Mouse (Mus musculus): ENCODE data around the gene 2700049A03Rik.
"Not testable (repeated sequence)": the region's sequence is repeated elsewhere in the genome, so short reads cannot be mapped to it uniquely, and the experiment has no call there.

The 2700049A03Rik gene

DNA sequence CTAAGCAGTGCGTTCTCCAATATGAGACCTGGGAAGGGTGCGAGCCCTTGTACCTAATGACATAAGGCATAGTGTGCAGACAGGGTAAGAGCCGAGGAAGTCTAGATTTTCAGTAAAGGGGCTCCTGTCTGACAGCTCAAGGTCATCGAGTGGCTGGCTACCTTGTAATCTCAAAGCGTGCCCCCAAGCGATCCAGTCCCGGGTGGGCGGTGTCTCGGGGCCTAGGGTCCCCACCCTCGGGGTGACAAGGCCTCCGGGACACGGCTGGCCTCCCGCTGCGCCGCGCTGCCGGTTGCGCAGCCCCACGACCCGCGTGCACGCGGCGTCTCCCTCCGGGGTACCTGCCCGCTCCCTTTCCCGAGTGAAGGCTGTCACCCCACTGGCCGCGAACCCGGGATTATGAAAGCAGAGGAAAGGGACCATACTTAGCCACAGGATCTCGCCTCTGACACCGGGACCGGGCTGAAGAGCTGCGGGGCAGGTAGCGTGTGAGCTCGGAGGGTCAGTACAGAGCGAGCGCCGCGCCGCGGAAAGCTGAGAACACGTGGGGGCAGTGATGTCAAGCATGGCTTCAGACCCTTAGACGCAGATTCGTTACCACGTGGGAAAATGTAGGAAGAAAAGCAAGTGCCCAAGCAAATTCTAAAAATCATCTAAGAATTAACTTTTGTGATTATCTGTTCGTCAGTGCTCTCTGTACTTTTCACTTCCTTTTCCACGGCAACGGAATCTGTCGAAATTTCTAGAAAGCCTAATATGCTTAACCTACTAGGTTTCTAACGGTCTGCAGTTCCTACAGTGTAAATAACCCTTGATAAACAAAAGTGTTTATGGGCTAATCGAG, at the start of gene 2700049A03Rik, which contains the start of gene Timm9:
Gene 2700049A03Rik (plus strand): TSS at position 719 of the 844 bp plus-strand sequence.
Gene Timm9 (minus strand): TSS at position 555 of the 844 bp plus-strand sequence.
- DNase-seq, result peak; percentile 78 to 89

- not testable (repeated sequence) for DNase-seq
Measured at GRCm38 (mm10) chr12:71104275-71104674, 32.4 kb upstream of the 2700049A03Rik start.

- no peak for DNase-seq
Measured at GRCm38 (mm10) chr12:71107216-71107771, 29.4 kb upstream of the 2700049A03Rik start.

GRCm38 (mm10) chr12:71111331-71111730, 25.3 kb upstream of the 2700049A03Rik start, which contains the start of gene Tomm20l:
Tomm20l (plus strand) TSS chr12:71111428.
- DNase-seq, result peak; percentile 74 to 89

DNA sequence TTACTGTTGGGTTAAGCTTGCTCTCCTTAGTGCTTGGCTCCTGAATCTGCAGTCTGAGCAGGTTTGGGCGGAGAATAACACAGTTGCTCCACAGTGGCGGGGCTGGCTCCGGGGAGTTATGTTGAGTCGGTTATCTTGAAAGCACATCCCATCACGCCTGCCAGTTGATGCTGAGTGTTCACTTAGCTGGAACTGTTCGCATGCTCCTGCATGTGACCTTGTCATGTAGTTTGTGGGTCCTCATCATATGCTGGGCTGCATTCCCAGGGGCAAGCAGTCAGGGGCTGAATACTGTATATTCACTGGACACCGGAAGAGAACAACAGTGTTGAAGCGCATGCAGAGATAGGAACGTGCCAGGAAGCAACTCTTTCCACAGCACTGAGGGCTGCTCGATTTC, 23.6 kb upstream of the 2700049A03Rik start:
- no peak for DNase-seq

GRCm38 (mm10) chr12:71113675-71114288, 22.9 kb upstream of the 2700049A03Rik start:
- peak; percentile 79 to 85 for DNase-seq

- no peak for DNase-seq
Measured at GRCm38 (mm10) chr12:71116411-71116810, 20.2 kb upstream of the 2700049A03Rik start.

- no peak for DNase-seq
Measured at GRCm38 (mm10) chr12:71122731-71123130, 13.9 kb upstream of the 2700049A03Rik start.

- DNase-seq, result no peak
Measured at GRCm38 (mm10) chr12:71123286-71123685, 13.4 kb upstream of the 2700049A03Rik start.

- DNase-seq, result peak in 1 of 2 experiments; percentile 20
Measured at GRCm38 (mm10) chr12:71135581-71135980, 1.1 kb upstream of the 2700049A03Rik start.

GRCm38 (mm10) chr12:71136974-71137491, 385 bp downstream of the 2700049A03Rik start:
- DNase-seq, result peak; percentile 88 to 92

GRCm38 (mm10) chr12:71137686-71138085, 1.0 kb downstream of the 2700049A03Rik start:
- DNase-seq, result no peak

GRCm38 (mm10) chr12:71139258-71139828, 2.7 kb downstream of the 2700049A03Rik start:
- peak in 1 of 2 experiments; percentile 24 for DNase-seq

DNA sequence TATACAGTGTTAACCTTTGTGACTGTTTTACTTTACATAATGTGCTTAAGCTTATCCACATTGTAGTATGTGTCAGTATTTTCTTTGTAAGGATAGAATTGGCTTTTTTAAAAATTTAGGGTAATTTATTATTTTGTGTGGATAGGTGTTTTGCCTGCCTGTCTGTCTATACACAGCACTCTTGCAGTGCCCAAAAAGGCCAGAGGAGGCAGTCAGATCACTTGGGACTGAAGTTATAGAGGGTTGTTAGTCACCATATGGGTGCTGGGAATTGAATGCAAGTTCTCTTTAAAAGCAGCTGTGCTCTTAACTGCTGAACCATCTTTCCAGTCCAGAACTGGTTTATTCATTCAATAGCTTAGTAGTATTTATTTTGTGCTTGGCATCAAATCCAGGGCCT, 4.5 kb downstream of the 2700049A03Rik start:
- no peak for DNase-seq

DNA sequence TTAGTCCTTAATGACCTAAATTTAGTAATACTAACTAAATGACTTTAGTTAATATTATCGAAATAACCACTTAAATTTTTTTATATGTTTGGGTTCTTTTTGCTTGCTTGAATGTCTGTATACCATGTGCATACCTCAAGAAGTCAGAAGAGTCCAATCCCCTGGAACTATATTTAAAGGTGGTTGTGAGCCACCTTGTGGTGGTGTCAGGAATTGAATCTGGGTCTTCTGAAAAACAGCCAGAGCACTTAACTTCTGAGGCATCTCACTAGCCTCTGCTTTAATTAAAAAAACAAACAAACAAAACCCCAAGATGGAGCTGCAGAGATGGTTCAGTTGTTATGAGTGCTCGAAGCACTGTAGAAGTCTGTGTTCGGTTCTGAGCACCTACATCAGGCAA, 11.0 kb downstream of the 2700049A03Rik start:
- DNase-seq, result peak in 1 of 2 experiments; percentile 73

DNA sequence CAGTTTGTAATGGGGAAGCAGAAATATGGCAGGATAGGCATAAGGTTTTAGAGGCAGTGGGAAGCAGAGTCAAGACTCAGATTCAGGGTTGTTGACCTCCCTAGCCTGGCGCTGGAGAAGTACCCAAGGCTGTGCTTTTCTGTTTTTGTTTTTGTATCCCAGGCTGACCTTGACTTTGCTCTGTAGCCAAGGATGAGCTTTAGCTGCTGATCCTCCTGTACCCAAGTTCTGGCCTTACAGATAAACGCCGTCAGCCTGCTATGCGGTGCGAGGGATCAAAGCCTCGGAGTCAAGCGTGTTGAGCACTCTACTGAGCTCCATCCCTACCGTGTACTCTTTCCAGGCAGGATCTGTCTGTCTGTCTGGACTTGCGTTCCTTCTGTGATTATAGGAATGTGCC, 12.2 kb downstream of the 2700049A03Rik start:
- no peak for DNase-seq

GRCm38 (mm10) chr12:71149456-71149855, 12.8 kb downstream of the 2700049A03Rik start:
- no peak for DNase-seq

DNA sequence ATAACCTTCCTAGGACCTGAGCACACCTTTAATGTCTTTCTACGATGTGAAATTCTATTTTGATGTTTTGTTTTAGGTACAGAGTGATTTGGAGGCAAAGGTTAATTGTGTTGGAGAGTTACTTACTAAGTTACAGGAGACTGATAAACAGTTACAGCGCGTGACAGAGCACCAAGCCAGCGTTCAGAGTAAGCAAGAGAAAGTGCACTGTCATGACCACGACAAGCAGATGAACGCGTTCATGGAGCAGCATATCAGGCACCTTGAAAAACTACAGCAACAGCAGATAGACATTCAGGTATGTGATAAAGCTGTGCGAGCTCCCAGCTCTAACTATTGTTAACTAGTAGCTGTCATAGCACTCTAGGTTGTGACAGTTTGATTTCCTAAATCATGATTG, 13.5 kb downstream of the 2700049A03Rik start:
- no peak for DNase-seq

GRCm38 (mm10) chr12:71154979-71155378, 18.3 kb downstream of the 2700049A03Rik start:
- no peak for DNase-seq

DNA sequence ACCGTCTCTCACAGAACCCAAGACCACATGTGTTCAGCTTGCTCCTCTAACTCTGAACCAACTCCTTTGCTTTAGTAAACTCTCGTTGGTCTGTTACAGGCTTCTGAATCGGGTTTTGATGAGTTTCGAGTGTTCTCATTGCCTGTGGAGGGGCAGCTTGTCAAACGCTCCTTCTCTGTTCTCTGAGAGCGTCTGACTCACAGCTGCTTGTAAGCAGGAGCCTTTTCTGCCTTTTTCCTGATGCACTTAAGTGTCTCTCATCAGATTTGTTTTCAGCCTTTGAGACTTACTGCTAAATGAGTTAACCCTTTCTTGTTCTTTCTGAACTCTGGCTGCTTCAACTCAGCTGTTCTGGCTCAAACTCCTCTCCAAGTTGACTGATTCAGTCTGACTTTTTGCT, 21.3 kb downstream of the 2700049A03Rik start:
- DNase-seq, result no peak

GRCm38 (mm10) chr12:71164410-71164809, 27.8 kb downstream of the 2700049A03Rik start:
- no peak for DNase-seq

GRCm38 (mm10) chr12:71169911-71170310, 33.3 kb downstream of the 2700049A03Rik start:
- no peak for DNase-seq

GRCm38 (mm10) chr12:71183736-71184135, 47.1 kb downstream of the 2700049A03Rik start:
- DNase-seq, result no peak

All from kidney, postnatal 25 days (tissue).